Mouse (Mus musculus) hindbrain, embryonic 10.5 days (tissue): ENCODE results near the gene Frmd5. TPM values are rescaled to one million over a fixed set of nuclear protein-coding genes. Genes with fewer than 3 reads are reported as not detected.

Experiments
- DNase-seq: peaks from one replicate; pipeline ENCODE4 v3.0.0-alpha.2; 2017; ENCODE audit warnings: low spot score
- H3K27ac ChIP-seq: fragments of 300-500 bp; sonication (generic); 2 replicates; pipeline ENCODE4 v1.5.1; 2016; ENCODE audit warnings: mild to moderate bottlenecking, moderate library complexity
- H3K27me3 ChIP-seq: fragments of 300-500 bp; sonication (generic); 2 replicates; pipeline ENCODE4 v1.6.1; 2016; ENCODE audit warnings: mild to moderate bottlenecking; ENCODE audit not compliant: poor library complexity, insufficient read depth, severe bottlenecking
- H3K36me3 ChIP-seq: fragments of 300-500 bp; sonication (generic); 2 replicates; pipeline ENCODE4 v1.6.1; 2016; ENCODE audit warnings: mild to moderate bottlenecking, moderate library complexity
- H3K4me1 ChIP-seq: fragments of 300-500 bp; sonication (generic); replicated peaks from 2 replicates; pipeline ENCODE4 v1.6.1; 2016; ENCODE audit warnings: mild to moderate bottlenecking
- H3K4me3 ChIP-seq: fragments of 300-500 bp; sonication (generic); 2 replicates; pipeline ENCODE4 v1.5.1; 2016; ENCODE audit warnings: mild to moderate bottlenecking, moderate library complexity
- H3K9me3 ChIP-seq: fragments of 300-500 bp; sonication (generic); 2 replicates; pipeline ENCODE4 v1.6.1; 2016; ENCODE audit warnings: mild to moderate bottlenecking, moderate library complexity
- WGBS: fragments of 180-500 bp; shearing (Covaris S2); methylation state at CpG from one replicate; pipeline ENCODE4 v1.1.7; 2016; 5-methylcytosine and 5-hydroxymethylcytosine counted together
- polyA plus RNA-seq: library from polyadenylated mRNA; unstranded; fragments of >200 nt; fragmentation: Nextera tagmentation; extraction: Ambion mirVana; gene quantifications from 2 replicates; pipeline ENCODE4 v1.2.1, GENCODE M21; 2016

The Frmd5 gene
- polyA plus RNA-seq, 1 experiment from 2014 or later, result 15.3 TPM

DNA sequence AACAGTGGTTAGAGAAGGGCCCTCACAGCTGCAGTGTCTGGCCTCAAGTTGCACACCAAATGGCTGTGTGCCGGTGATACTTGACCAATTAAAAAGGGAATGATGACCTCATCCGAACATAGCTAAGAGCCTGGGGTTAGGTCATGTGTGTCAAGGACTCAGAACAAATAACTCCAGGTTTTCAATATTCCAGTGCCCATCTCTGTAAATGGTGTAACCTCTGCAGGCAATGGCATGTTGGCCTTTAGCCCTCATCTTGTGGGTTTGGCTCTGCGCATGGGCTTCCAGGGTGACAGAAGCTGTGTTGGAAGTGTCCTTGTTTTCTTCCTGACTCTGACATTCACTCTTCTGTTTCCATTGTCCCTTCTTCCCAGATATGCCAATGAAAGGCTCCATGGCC is 131.8 kb downstream of the Frmd5 start:
- WGBS, result 89% methylated on average over 3 of the region's 3 CpGs
- H3K4me1 ChIP-seq, result no peaks in the 10 kb centered on the region
- H3K4me3 ChIP-seq, result no peak overlapping the region
- no peaks in the 10 kb centered on the region for H3K36me3 ChIP-seq
- no peak for DNase-seq
- no peaks in the 10 kb centered on the region for H3K9me3 ChIP-seq
- H3K27ac ChIP-seq, result no peak overlapping the region
- no peaks in the 10 kb centered on the region for H3K27me3 ChIP-seq

DNA sequence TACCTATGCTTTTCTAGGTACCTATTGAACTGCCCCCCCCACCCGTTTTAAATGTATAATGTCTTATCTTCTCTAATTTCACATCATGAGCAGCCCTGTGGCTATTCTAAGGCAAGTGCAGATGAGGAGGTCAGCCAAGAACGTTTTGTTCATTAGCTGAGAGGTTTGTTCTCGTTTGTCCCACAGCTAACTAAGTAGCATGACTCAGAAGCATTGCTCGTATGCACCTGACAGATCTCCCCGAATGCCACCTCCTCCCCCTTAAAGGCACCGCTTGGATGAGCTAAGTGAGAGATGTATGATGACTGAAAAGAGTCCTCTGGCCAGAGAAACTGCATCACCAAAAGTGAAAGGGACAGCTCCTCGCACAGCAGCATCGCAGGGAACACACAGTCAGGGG is 132.7 kb downstream of the Frmd5 start:
- Histone ChIP-seq H3K4me3 (no peak overlapping the region), H3K9me3 (no peaks in the 10 kb centered on the region), H3K27ac (no peak overlapping the region), H3K4me1 (no peaks in the 10 kb centered on the region), H3K36me3 (no peaks in the 10 kb centered on the region), H3K27me3 (no peaks in the 10 kb centered on the region)
- WGBS, result 80% methylated on average over 8 of the region's 8 CpGs
- no peak for DNase-seq

DNA sequence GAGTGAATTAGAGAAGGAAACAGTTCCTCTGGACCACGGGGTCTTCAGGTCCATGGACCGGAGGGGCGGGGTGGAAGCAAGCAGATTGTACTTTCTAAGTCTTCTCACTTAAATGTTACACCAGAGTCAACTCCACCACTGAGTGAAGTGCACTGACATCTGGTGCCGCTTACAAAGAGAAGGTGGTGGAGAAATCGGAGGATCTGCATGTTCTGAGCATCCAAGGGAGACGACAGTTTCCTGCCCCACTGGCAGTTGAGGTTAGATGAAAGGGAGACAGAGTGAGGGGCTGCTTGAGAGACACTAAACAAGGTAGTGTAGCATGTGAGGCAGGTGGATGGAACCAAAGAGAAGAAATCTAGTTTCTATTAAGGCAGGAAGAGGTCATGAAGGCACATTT is 137.0 kb downstream of the Frmd5 start:
- 84% methylated on average over 6 of the region's 6 CpGs for WGBS
- Histone ChIP-seq H3K4me1 (no peaks in the 10 kb centered on the region), H3K27ac (no peak overlapping the region), H3K27me3 (no peaks in the 10 kb centered on the region), H3K4me3 (no peak overlapping the region), H3K36me3 (no peaks in the 10 kb centered on the region), H3K9me3 (no peaks in the 10 kb centered on the region)
- DNase-seq, result no peak

DNA sequence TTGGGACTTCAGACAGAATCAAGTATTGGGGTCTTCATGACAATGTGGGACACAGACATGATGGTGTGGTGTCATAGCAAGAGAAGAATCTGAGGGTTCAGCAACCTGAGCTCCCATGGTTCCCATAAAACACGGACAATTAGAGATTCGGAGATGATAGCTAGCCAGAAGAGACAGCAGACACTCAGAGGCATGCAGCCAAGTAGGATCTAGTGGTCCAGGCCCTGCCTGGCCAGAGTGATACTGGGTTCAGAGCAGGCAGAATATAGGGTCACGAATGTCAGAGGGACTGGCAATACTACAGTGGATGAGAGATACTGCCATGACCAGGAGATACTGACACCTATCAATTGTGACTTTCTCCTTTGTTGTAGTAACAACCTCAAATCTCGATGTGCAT is 138.6 kb downstream of the Frmd5 start:
- Histone ChIP-seq H3K27ac (no peak overlapping the region), H3K4me3 (no peak overlapping the region), H3K36me3 (no peaks in the 10 kb centered on the region), H3K27me3 (no peaks in the 10 kb centered on the region), H3K9me3 (no peaks in the 10 kb centered on the region), H3K4me1 (no peaks in the 10 kb centered on the region)
- DNase-seq, result no peak
- 87% methylated on average over 4 of the region's 4 CpGs for WGBS

DNA sequence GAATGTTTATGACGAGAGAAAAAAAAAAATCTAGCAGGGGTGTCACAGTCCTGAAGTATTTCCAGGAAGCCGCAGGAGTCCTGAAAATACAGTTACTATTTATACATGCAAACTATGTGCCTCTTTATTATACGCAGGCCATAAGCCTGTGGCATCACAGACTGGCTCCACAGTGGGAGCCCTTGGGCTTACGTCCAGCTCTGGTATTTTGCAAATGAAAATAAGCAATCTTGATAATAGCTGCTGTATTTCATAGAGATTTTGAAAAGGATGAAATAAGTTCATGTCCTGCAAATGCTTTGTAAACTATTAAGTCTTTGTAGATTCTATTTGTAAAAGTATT is 145.8 kb downstream of the Frmd5 start:
- H3K27ac ChIP-seq, result no peak overlapping the region
- H3K9me3 ChIP-seq, result no peaks in the 10 kb centered on the region
- DNase-seq, result no peak
- H3K27me3 ChIP-seq, result no peaks in the 10 kb centered on the region
- H3K36me3 ChIP-seq, result no peaks in the 10 kb centered on the region
- H3K4me3 ChIP-seq, result no peak overlapping the region
- peaks cover 10% of the 10 kb centered on the region; the same call in 1 of the 2 replicates for H3K4me1 ChIP-seq
- whole genome bisulfite sequencing, result 80% methylated on average over 4 of the region's 4 CpGs

DNA sequence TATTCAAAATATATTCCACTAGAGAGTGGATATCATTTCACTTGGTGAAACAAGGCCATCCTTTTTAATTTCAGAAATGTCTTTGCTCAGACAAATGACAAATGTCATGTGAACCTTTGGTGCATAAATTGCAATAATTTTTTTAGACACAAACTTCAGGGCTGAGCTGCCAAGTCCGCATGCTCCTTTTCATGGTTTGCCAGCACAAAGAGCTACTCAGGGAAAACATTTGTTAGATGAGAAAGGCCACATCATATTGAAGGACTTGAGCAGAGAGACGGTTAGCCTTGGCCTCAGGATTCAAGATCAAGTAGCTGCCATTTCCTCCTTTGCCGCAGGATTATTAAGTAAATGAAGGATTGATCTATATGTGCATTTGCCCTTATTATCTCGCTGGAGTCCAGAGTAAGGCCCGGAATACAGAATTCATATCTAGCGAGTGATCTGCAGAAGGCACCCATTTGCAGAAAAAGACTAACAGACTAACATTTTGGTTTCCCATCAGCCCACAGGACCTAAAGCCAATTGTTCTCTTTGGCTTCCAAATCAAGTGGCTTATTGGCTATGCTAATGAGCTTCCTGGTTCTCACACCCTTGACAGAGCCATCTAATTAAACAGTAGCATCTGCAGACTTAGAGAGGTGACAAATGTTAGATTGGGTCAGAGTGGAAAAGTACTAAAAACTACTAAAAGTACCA is 146.3 kb downstream of the Frmd5 start:
- DNase-seq, result no peak
- no peaks in the 10 kb centered on the region for H3K36me3 ChIP-seq
- H3K4me1 ChIP-seq, result peaks cover 10% of the 10 kb centered on the region; the same call in 1 of the 2 replicates
- no peaks in the 10 kb centered on the region for H3K9me3 ChIP-seq
- WGBS, result 81% methylated on average over 6 of the region's 6 CpGs
- H3K27ac ChIP-seq, result no peak overlapping the region
- H3K27me3 ChIP-seq, result no peaks in the 10 kb centered on the region
- H3K4me3 ChIP-seq, result no peak overlapping the region

DNA sequence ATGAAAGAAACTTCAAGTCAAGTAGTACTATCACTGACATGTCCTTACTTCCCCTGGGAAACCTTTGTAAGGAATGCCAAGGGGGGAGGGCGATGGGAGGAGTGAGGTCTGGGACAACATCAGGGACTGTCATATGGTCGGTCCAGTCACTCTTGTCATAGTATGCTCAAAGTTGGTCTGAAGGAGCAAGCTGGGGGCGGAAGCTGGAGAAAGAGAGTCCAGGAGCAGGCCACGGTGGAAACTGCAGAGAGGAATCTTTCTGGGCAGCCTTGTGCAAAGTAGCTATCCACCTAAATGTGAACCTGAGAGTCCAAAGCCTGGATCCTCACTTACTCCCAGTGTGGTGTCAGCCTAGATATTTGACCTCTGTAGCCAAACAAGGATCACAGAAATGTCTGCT is 147.5 kb downstream of the Frmd5 start:
- no peak for DNase-seq
- H3K4me1 ChIP-seq, result peaks cover 10% of the 10 kb centered on the region; the same call in 1 of the 2 replicates
- WGBS, result 76% methylated on average over 4 of the region's 4 CpGs

DNA sequence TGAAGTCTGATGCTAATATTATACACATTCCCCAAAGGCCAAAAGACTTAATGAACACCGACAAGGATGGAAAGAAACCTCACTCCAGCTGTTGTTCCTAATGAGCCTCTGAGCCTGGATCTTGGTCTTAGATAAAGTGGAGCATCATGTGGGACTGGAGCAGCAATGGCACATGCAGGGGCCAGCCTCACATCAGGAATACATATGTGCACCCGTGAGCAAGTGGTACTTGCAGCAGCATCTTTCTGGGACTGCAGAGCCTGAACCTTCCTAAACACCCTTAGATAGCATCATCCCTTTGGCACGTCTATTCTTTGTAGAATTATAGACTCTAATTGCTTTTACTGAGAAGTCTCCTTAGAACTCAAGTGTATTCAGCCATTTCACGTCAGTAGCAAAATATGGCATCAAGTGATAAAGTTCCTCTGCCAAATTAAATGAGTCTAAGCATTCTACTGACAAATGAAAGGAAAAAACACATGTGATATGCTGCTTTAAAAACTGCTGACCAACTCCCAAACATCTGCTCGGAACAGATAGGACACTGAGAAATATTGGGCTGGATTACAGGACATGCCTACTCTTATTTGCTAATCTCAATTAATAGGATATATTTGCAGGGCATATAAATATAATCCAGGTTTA is 148.6 kb downstream of the Frmd5 start:
- Histone ChIP-seq H3K27ac (no peak overlapping the region), H3K4me1 (peaks cover 10% of the 10 kb centered on the region; the same call in 1 of the 2 replicates), H3K4me3 (no peak overlapping the region), H3K27me3 (no peaks in the 10 kb centered on the region), H3K9me3 (no peaks in the 10 kb centered on the region), H3K36me3 (no peaks in the 10 kb centered on the region)
- no peak for DNase-seq
- WGBS, result 92% methylated on average over 5 of the region's 5 CpGs

More for the DNA sequence above, 147.5 kb downstream of the Frmd5 start:
- H3K36me3 ChIP-seq, result no peaks in the 10 kb centered on the region
- no peak overlapping the region for H3K4me3 ChIP-seq
- H3K27me3 ChIP-seq, result no peaks in the 10 kb centered on the region
- no peak overlapping the region for H3K27ac ChIP-seq
- no peaks in the 10 kb centered on the region for H3K9me3 ChIP-seq

DNA sequence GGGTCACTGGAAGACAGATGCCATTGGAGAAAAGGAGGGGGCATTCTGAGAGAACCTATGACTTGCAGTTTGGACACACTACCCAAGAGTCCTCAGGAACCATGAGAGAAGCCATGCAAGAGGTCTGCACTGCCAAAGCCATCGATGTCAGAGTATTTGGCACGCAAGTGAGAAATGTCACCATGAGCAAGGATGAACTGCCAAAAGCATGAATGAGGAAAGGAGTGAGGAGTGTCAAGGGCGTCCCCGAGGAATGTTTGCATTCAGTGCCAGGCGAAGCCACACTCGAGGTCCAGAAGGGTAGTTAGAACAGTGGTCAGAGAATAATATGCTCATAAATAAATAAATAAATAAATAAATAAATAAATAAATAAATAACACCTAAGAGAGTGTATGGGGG is 150.9 kb downstream of the Frmd5 start:
- H3K9me3 ChIP-seq, result no peaks in the 10 kb centered on the region
- WGBS, result 89% methylated on average over 6 of the region's 6 CpGs
- no peak overlapping the region for H3K4me3 ChIP-seq
- no peak for DNase-seq
- H3K36me3 ChIP-seq, result no peaks in the 10 kb centered on the region
- H3K4me1 ChIP-seq, result peaks cover 7% of the 10 kb centered on the region; the same call in 1 of the 2 replicates
- H3K27me3 ChIP-seq, result no peaks in the 10 kb centered on the region
- no peak overlapping the region for H3K27ac ChIP-seq

DNA sequence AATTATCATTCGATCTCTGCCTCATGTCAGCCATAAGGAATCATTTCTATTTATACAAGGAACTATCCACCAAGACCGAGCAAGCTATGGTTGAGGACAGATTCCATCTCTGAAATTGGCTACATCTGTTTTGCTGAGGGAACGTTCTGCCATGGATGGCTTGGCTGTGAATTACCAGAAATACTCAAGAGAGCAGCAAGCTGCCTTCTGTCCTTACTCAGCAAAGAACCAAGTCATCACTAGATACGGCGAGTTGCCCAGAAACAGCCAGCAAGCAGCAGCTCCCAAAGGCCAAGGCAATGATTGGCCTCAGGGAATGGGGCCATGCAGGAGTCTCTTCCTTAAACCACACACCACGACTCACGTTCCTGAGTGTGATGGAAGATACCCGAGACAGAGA is 151.8 kb downstream of the Frmd5 start:
- Histone ChIP-seq H3K36me3 (no peaks in the 10 kb centered on the region), H3K4me3 (no peak overlapping the region), H3K27me3 (no peaks in the 10 kb centered on the region), H3K4me1 (peaks cover 7% of the 10 kb centered on the region; the same call in 1 of the 2 replicates), H3K27ac (no peak overlapping the region), H3K9me3 (no peaks in the 10 kb centered on the region)
- 87% methylated on average over 8 of the region's 8 CpGs for WGBS
- DNase-seq, result no peak

DNA sequence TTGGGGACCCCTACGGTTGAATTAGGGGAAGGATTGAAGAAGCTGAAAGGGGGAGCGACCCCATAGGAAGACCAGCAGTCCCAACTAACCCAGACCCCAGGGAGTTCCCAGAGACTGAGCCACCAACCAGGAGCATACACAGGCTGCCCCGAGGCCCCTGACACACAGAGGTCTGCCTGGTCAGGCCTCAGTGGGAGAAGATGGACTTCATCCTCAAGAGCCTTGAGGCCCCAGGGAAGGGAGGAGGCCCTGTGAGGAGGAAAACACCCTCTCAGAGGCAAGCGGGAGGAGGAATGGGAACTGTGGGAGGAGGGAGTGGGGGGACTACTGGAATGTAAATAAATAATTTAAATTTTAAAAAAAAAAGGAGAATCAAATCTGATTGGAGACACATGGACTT is 160.4 kb downstream of the Frmd5 start:
- DNase-seq, result no peak
- no peaks in the 10 kb centered on the region for H3K27me3 ChIP-seq
- WGBS, result 75% methylated on average over 4 of the region's 4 CpGs
- H3K4me3 ChIP-seq, result no peak overlapping the region
- no peaks in the 10 kb centered on the region for H3K9me3 ChIP-seq
- H3K36me3 ChIP-seq, result no peaks in the 10 kb centered on the region
- H3K27ac ChIP-seq, result no peak overlapping the region
- peaks cover 21% of the 10 kb centered on the region for H3K4me1 ChIP-seq

DNA sequence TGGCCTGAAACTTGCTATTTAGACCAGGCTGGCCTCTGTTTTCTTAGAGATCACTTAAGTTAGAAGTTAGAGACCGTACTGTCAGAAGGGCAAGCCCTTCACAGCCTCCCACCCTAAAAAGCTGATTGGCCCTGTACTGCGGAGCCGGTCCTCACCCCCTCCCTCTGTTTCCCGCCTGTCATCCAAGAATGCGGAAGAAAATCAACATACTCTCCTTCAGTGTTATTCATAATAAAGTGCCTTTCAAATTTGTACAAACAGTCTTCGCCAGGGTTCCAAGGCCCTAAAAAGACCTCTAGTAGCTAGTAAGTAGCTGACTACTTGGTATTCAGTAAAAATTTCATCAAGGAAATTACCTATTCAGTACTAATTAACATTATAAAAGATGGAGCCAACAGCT is 164.0 kb downstream of the Frmd5 start:
- 32% methylated on average over 6 of the region's 6 CpGs for WGBS
- Histone ChIP-seq H3K27ac (no peak overlapping the region), H3K4me3 (peak overlapping the region; percentile 21; the same call in 1 of the 2 replicates), H3K27me3 (no peaks in the 10 kb centered on the region), H3K9me3 (no peaks in the 10 kb centered on the region), H3K4me1 (peaks cover 23% of the 10 kb centered on the region), H3K36me3 (no peaks in the 10 kb centered on the region)
- no peak for DNase-seq

DNA sequence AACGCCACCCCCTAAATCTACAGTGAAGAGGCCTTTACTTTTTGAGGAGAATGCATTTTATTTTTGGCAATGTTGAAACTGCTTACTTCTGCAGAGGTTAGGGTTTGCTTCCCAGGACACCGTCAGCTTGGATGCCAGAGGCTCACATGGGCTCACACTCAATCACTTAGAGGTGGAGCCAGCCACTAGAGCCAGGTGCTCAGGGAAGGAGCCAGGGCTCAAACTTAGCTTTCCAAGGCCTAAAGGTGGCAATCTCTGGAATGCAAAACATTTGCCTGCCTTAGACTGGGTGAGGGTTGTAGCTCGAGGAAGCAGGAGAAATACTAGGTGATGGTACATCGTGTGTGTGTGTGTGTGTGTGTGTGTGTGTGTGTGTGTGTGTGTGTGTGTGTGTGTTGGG is 174.8 kb downstream of the Frmd5 start:
- DNase-seq, result no peak
- Histone ChIP-seq H3K4me1 (0 out of 2 replicates have a peak, but pooled peaks cover 8% of the 10 kb centered on the region), H3K27me3 (no peaks in the 10 kb centered on the region), H3K27ac (no peak overlapping the region), H3K9me3 (no peaks in the 10 kb centered on the region), H3K4me3 (no peak overlapping the region), H3K36me3 (no peaks in the 10 kb centered on the region)
- WGBS, result 79% methylated on average over 4 of the region's 4 CpGs
